Mouse (Mus musculus) stomach, postnatal 0 days (tissue): Measurements from ENCODE around the gene Grm1.

Source experiments
- CTCF ChIP-seq: IDR thresholded peaks from 2 replicates; pipeline ENCODE4 v1.5.1; 2016; ENCODE audit warnings: antibody characterized with exemption, low read depth, mild to moderate bottlenecking, moderate library complexity
- EP300 ChIP-seq: optimal IDR thresholded peaks from 2 replicates; pipeline ENCODE3; 2016; ENCODE audit warnings: antibody characterized with exemption

DNA sequence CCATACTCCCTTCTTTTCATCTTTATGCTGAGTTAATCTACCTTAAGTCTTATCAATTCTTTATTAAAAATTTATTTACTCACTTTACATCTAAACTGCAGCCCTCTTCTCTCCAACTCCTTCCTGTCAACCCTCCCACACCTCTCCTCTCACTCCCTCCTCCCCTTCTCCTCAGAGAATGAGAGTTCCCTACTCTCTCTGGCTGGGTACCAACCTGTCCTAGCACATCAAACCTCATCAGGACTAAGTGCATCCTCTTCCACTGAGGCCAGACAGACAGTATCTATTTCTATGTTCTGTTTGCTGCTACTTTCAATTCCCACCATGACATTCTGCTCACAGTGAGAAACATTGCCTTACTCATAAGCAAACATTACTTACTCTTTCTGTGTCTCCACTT lies 426.2 kb downstream of the Grm1 start:
- no peak for TF ChIP-seq CTCF
- TF ChIP-seq EP300, result no peak
